Mouse (Mus musculus): ENCODE results near the gene Fam71e2. TPM values are rescaled to one million over a fixed set of nuclear protein-coding genes. Genes with fewer than 3 reads are reported as not detected.
"Not testable (repeated sequence)": the region's sequence is repeated elsewhere in the genome, so short reads cannot be mapped to it uniquely, and the experiment has no call there.

Gene Fam71e2
- not detected in 2 replicates for polyA plus RNA-seq (2011; ENCODE audit: insufficient read depth, insufficient read length, low replicate concordance, missing spikeins)

GRCm38 (mm10) chr7:4771202-4771601, at the start of gene Fam71e2:
TSS of gene Fam71e2 (minus strand) at chr7:4771302.
- no peak for TF ChIP-seq CTCF (IDR thresholded peaks at IDR 0.05; ENCODE audit: control insufficient read depth, insufficient read depth, low read length)
- 75% methylated on average over 5 of the region's 5 CpGs for WGBS
- no peaks in the 10 kb centered on the region for H3K4me1 ChIP-seq (ENCODE audit: control insufficient read depth, insufficient read depth, low read length)
- no peak within 1 kb of the TSS for H3K27ac ChIP-seq (ENCODE audit: control insufficient read depth, insufficient read depth, low read depth, low read length, poor library complexity)
- H3K4me3 ChIP-seq (replicated peaks; ENCODE audit: control insufficient read depth, low read depth, low read length) = no peak within 1 kb of the TSS

- no peak overlapping the region for H3K27ac ChIP-seq (ENCODE audit: control insufficient read depth, insufficient read depth, low read depth, low read length, poor library complexity)
- TF ChIP-seq POLR2A (IDR thresholded peaks at IDR 0.05; ENCODE audit: borderline replicate concordance, control insufficient read depth, low read depth, low read length) = no peak
- no peak for TF ChIP-seq CTCF (IDR thresholded peaks at IDR 0.05; ENCODE audit: control insufficient read depth, insufficient read depth, low read length)
- no peak overlapping the region for H3K4me3 ChIP-seq (replicated peaks; ENCODE audit: control insufficient read depth, low read depth, low read length)
- H3K4me1 ChIP-seq (ENCODE audit: control insufficient read depth, insufficient read depth, low read length) = no peaks in the 10 kb centered on the region
These were observed 45.5 kb upstream of the Fam71e2 start for GRCm38 (mm10) chr7:4816559-4816958.

GRCm38 (mm10) chr7:4813105-4813791, 42.1 kb upstream of the Fam71e2 start:
- no peak for TF ChIP-seq POLR2A (IDR thresholded peaks at IDR 0.05; ENCODE audit: borderline replicate concordance, control insufficient read depth, low read depth, low read length)
- Histone ChIP-seq H3K4me1 (ENCODE audit: control insufficient read depth, insufficient read depth, low read length) (peaks cover 1% of the 10 kb centered on the region; the same call in 1 of the 2 replicates), H3K27ac (ENCODE audit: control insufficient read depth, insufficient read depth, low read depth, low read length, poor library complexity) (peak overlapping the region; percentile 93), H3K4me3 (replicated peaks; ENCODE audit: control insufficient read depth, low read depth, low read length) (peak overlapping the region; percentile 84)
- 17% methylated on average over 8 of the region's 8 CpGs for WGBS

GRCm38 (mm10) chr7:4812303-4813104, 41.4 kb upstream of the Fam71e2 start, which contains the start of gene Ube2s:
TSS of gene Ube2s (minus strand) at chr7:4812590.
- Histone ChIP-seq H3K27ac (ENCODE audit: control insufficient read depth, insufficient read depth, low read depth, low read length, poor library complexity) (peak within 1 kb of the TSS; percentile 93), H3K4me1 (ENCODE audit: control insufficient read depth, insufficient read depth, low read length) (peaks cover 1% of the 10 kb centered on the region; the same call in 1 of the 2 replicates), H3K4me3 (replicated peaks; ENCODE audit: control insufficient read depth, low read depth, low read length) (peak within 1 kb of the TSS; percentile 88)
- under 1% methylated on average over 62 of the region's 62 CpGs for WGBS
- TF ChIP-seq POLR2A (IDR thresholded peaks at IDR 0.05; ENCODE audit: borderline replicate concordance, control insufficient read depth, low read depth, low read length) = peak; percentile 76
- peak; percentile 18; the same call in 1 of the 2 replicates for TF ChIP-seq CTCF (IDR thresholded peaks at IDR 0.05; ENCODE audit: control insufficient read depth, insufficient read depth, low read length)

GRCm38 (mm10) chr7:4811842-4812302, 40.8 kb upstream of the Fam71e2 start:
- H3K4me1 ChIP-seq (ENCODE audit: control insufficient read depth, insufficient read depth, low read length) = peaks cover 1% of the 10 kb centered on the region; the same call in 1 of the 2 replicates
- under 1% methylated on average over 34 of the region's 36 CpGs for WGBS
- peak overlapping the region; percentile 93 for H3K27ac ChIP-seq (ENCODE audit: control insufficient read depth, insufficient read depth, low read depth, low read length, poor library complexity)

GRCm38 (mm10) chr7:4811131-4811530, 40.0 kb upstream of the Fam71e2 start:
- H3K4me3 ChIP-seq (replicated peaks; ENCODE audit: control insufficient read depth, low read depth, low read length) = peak overlapping the region; percentile 88
- not testable (repeated sequence) for H3K4me1 ChIP-seq (ENCODE audit: control insufficient read depth, insufficient read depth, low read length)
- 32% methylated on average over 10 of the region's 10 CpGs for WGBS
- peak overlapping the region; percentile 93 for H3K27ac ChIP-seq (ENCODE audit: control insufficient read depth, insufficient read depth, low read depth, low read length, poor library complexity)

More at GRCm38 (mm10) chr7:4811842-4812302, 40.8 kb upstream of the Fam71e2 start:
- peak overlapping the region; percentile 88 for H3K4me3 ChIP-seq (replicated peaks; ENCODE audit: control insufficient read depth, low read depth, low read length)
- TF ChIP-seq CTCF (IDR thresholded peaks at IDR 0.05; ENCODE audit: control insufficient read depth, insufficient read depth, low read length) (no peak), POLR2A (IDR thresholded peaks at IDR 0.05; ENCODE audit: borderline replicate concordance, control insufficient read depth, low read depth, low read length) (no peak)

- H3K4me1 ChIP-seq (ENCODE audit: control insufficient read depth, insufficient read depth, low read length) = peaks cover 1% of the 10 kb centered on the region; the same call in 1 of the 2 replicates
These were observed 35.6 kb upstream of the Fam71e2 start for GRCm38 (mm10) chr7:4806716-4807115.

GRCm38 (mm10) chr7:4802247-4802646, 31.1 kb upstream of the Fam71e2 start:
- no peaks in the 10 kb centered on the region; the same call in 1 of the 2 replicates for H3K4me1 ChIP-seq (ENCODE audit: control insufficient read depth, insufficient read depth, low read length)
- no peak overlapping the region for H3K27ac ChIP-seq (ENCODE audit: control insufficient read depth, insufficient read depth, low read depth, low read length, poor library complexity)
- no peak overlapping the region for H3K4me3 ChIP-seq (replicated peaks; ENCODE audit: control insufficient read depth, low read depth, low read length)
- no peak for TF ChIP-seq CTCF (IDR thresholded peaks at IDR 0.05; ENCODE audit: control insufficient read depth, insufficient read depth, low read length)
- TF ChIP-seq POLR2A (IDR thresholded peaks at IDR 0.05; ENCODE audit: borderline replicate concordance, control insufficient read depth, low read depth, low read length) = no peak

More at GRCm38 (mm10) chr7:4806716-4807115, 35.6 kb upstream of the Fam71e2 start:
- Histone ChIP-seq H3K27ac (ENCODE audit: control insufficient read depth, insufficient read depth, low read depth, low read length, poor library complexity) (no peak overlapping the region), H3K4me3 (replicated peaks; ENCODE audit: control insufficient read depth, low read depth, low read length) (no peak overlapping the region)
- TF ChIP-seq POLR2A (IDR thresholded peaks at IDR 0.05; ENCODE audit: borderline replicate concordance, control insufficient read depth, low read depth, low read length) (no peak), CTCF (IDR thresholded peaks at IDR 0.05; ENCODE audit: control insufficient read depth, insufficient read depth, low read length) (no peak)
- 63% methylated on average over 7 of the region's 7 CpGs for WGBS

All from bone marrow, adult 2 months (tissue).